Comparison of ENCODE assay signal across 21 mouse cellular contexts in the genomic region with DNA sequence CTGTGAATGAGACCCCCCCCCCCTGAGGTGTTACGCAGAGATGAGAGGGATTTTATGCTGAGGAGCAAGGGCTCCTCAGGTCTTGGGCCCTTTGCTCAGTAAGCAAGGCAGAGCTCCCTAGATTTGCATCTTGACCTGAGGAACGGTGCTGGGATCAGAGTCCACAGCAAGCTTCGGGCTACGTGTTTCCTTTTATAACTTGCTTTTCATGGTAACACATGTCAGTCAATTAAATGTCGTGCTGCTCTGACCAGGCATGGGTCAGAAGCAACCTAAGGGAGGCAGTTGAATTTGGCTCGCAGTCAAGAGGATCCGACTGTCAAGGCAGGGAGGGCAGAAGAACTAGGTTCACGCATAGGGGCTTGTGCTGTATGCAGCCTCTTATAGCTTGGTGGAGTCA. TPM values are rescaled to one million over a fixed set of nuclear protein-coding genes. Genes with fewer than 3 reads are reported as not detected.
DNase-seq lines count a peak whose midpoint lies in the region; ATAC-seq and TF ChIP-seq lines count a peak whose summit lies in the region.
"Had no signal": no experiment of that assay in that cellular context is flagged by ENCODE, and none has a peak within 500 bp of the region (broad histone marks: within the 10 kb centered on the region; RNA-seq: fewer than 3 reads in every experiment).

No protein-coding gene starts in this region.

- no peak for TF ChIP-seq EP300 in liver, postnatal 0 days (IDR thresholded peaks at IDR 0.05; ENCODE audit: low read depth)

- no peaks in the 10 kb centered on the region for H3K27me3 ChIP-seq in kidney, embryonic 15.5 days
- no peaks in the 10 kb centered on the region for H3K27me3 ChIP-seq in intestine, embryonic 16.5 days (replicated peaks; ENCODE audit: control insufficient read depth, insufficient read depth, low read length)
- H3K27me3 ChIP-seq in kidney, postnatal 0 days (ENCODE audit: insufficient read depth, low read length), result no peaks in the 10 kb centered on the region
- H3K27me3 ChIP-seq in heart, embryonic 12.5 days (replicated peaks), result no peaks in the 10 kb centered on the region
- no peaks in the 10 kb centered on the region for H3K27me3 ChIP-seq in liver, postnatal 0 days (ENCODE audit: insufficient read depth, low read length)
- H3K27me3 ChIP-seq: embryonic facial prominence, embryonic 13.5 days; forebrain, embryonic 12.5 days had no signal

- WGBS in kidney, embryonic 15.5 days, result 81% methylated on average over 8 of the region's 8 CpGs
- WGBS in intestine, embryonic 16.5 days, result 86% methylated on average over 8 of the region's 8 CpGs
- WGBS in kidney, postnatal 0 days, result 79% methylated on average over 8 of the region's 8 CpGs
- 84% methylated on average over 8 of the region's 8 CpGs for WGBS in heart, embryonic 12.5 days
- WGBS in liver, postnatal 0 days (ENCODE audit: insufficient replicate concordance), result 87% methylated on average over 8 of the region's 8 CpGs

- no peak overlapping the region for H3K4me2 ChIP-seq in kidney, embryonic 15.5 days
- H3K4me2 ChIP-seq in intestine, embryonic 16.5 days (ENCODE audit: low read depth, low read length), result no peak overlapping the region
- no peak overlapping the region for H3K4me2 ChIP-seq in kidney, postnatal 0 days (ENCODE audit: low read length)
- H3K4me2 ChIP-seq in heart, embryonic 12.5 days, result no peak overlapping the region
- no peak overlapping the region for H3K4me2 ChIP-seq in liver, postnatal 0 days (ENCODE audit: low read depth, low read length)
- H3K4me2 ChIP-seq: embryonic facial prominence, embryonic 13.5 days; forebrain, embryonic 12.5 days; heart, embryonic 11.5 days had no signal

- peaks cover 59% of the 10 kb centered on the region for H3K36me3 ChIP-seq in kidney, embryonic 15.5 days
- H3K36me3 ChIP-seq in intestine, embryonic 16.5 days (ENCODE audit: control insufficient read depth, insufficient read depth, low read length), result peaks cover 8% of the 10 kb centered on the region; the same call in 1 of the 2 replicates
- H3K36me3 ChIP-seq in kidney, postnatal 0 days (ENCODE audit: insufficient read depth, low read length), result peaks cover 38% of the 10 kb centered on the region
- peaks cover 50% of the 10 kb centered on the region for H3K36me3 ChIP-seq in heart, embryonic 12.5 days
- H3K36me3 ChIP-seq in liver, postnatal 0 days (replicated peaks; ENCODE audit: insufficient read depth, low read length), result peaks cover 28% of the 10 kb centered on the region

- H3K9ac ChIP-seq in kidney, embryonic 15.5 days, result no peak overlapping the region
- H3K9ac ChIP-seq in intestine, embryonic 16.5 days (ENCODE audit: low read depth, low read length), result no peak overlapping the region
- H3K9ac ChIP-seq in kidney, postnatal 0 days (ENCODE audit: low read depth, low read length), result no peak overlapping the region
- H3K9ac ChIP-seq in heart, embryonic 12.5 days, result no peak overlapping the region
- no peak overlapping the region for H3K9ac ChIP-seq in liver, postnatal 0 days (replicated peaks)
- H3K9ac ChIP-seq: embryonic facial prominence, embryonic 13.5 days; forebrain, embryonic 12.5 days had no signal

- DNase-seq in kidney, adult 8-10 months, result peak; percentile 44 to 54
- DNase-seq in kidney, postnatal 0 days (ENCODE audit: low spot score), result no peak
- peak; percentile 53 to 57 for DNase-seq in kidney, postnatal 36 days
- no peak for DNase-seq in cerebellum, adult 11 months
- DNase-seq in liver, postnatal 0 days, result no peak
- DNase-seq: adrenal gland, adult 8-10 months; cerebellum, adult 11-12 months; cerebellum, adult 9-11 months; cerebellum, postnatal 36 days; gastrocnemius, postnatal 14 days; heart, adult 2 months had no signal

- no peak overlapping the region for H3K4me3 ChIP-seq in kidney, embryonic 15.5 days (replicated peaks)
- no peak overlapping the region for H3K4me3 ChIP-seq in intestine, embryonic 16.5 days (ENCODE audit: low read length)
- no peak overlapping the region for H3K4me3 ChIP-seq in kidney, postnatal 0 days (replicated peaks; ENCODE audit: low read depth, low read length)
- H3K4me3 ChIP-seq in heart, embryonic 12.5 days, result no peak overlapping the region
- no peak overlapping the region for H3K4me3 ChIP-seq in liver, postnatal 0 days (ENCODE audit: low read depth, low read length)
- H3K4me3 ChIP-seq: embryonic facial prominence, embryonic 13.5 days; forebrain, embryonic 12.5 days; heart, adult 2 months; hindbrain, embryonic 10.5 days had no signal

- H3K27ac ChIP-seq in kidney, embryonic 15.5 days, result no peak overlapping the region
- no peak overlapping the region for H3K27ac ChIP-seq in intestine, embryonic 16.5 days (ENCODE audit: low read length)
- H3K27ac ChIP-seq in kidney, postnatal 0 days, result no peak overlapping the region
- H3K27ac ChIP-seq in heart, embryonic 12.5 days (ENCODE audit: poor library complexity, severe bottlenecking), result no peak overlapping the region
- no peak overlapping the region for H3K27ac ChIP-seq in liver, postnatal 0 days (ENCODE audit: low read depth)
- H3K27ac ChIP-seq: embryonic facial prominence, embryonic 13.5 days; forebrain, embryonic 12.5 days; heart, adult 2 months; hindbrain, embryonic 10.5 days had no signal

- H3K9me3 ChIP-seq in kidney, embryonic 15.5 days (replicated peaks), result no peaks in the 10 kb centered on the region
- no peaks in the 10 kb centered on the region for H3K9me3 ChIP-seq in intestine, embryonic 16.5 days (ENCODE audit: control insufficient read depth, low read length)
- H3K9me3 ChIP-seq in kidney, postnatal 0 days (replicated peaks; ENCODE audit: low read length), result no peaks in the 10 kb centered on the region
- H3K9me3 ChIP-seq in heart, embryonic 12.5 days (replicated peaks), result no peaks in the 10 kb centered on the region
- no peaks in the 10 kb centered on the region for H3K9me3 ChIP-seq in liver, postnatal 0 days (ENCODE audit: low read length)
- H3K9me3 ChIP-seq: embryonic facial prominence, embryonic 13.5 days; forebrain, embryonic 12.5 days; G1E; hindbrain, embryonic 10.5 days had no signal

- H3K4me1 ChIP-seq in kidney, embryonic 15.5 days, result no peaks in the 10 kb centered on the region
- H3K4me1 ChIP-seq in intestine, embryonic 16.5 days (ENCODE audit: control insufficient read depth, insufficient read depth, low read length), result no peaks in the 10 kb centered on the region
- H3K4me1 ChIP-seq in kidney, postnatal 0 days (replicated peaks; ENCODE audit: insufficient read depth, low read length), result no peaks in the 10 kb centered on the region
- H3K4me1 ChIP-seq in heart, embryonic 12.5 days (replicated peaks), result no peaks in the 10 kb centered on the region
- 0 out of 2 replicates have a peak, but pooled peaks cover 3% of the 10 kb centered on the region for H3K4me1 ChIP-seq in liver, postnatal 0 days (ENCODE audit: insufficient read depth)
- H3K4me1 ChIP-seq: embryonic facial prominence, embryonic 13.5 days; forebrain, embryonic 12.5 days had no signal

- no peak for TF ChIP-seq CTCF in kidney, postnatal 0 days (IDR thresholded peaks at IDR 0.05; ENCODE audit: low read depth)
- no peak for TF ChIP-seq CTCF in liver, postnatal 0 days (IDR thresholded peaks at IDR 0.05; ENCODE audit: low read depth)

- no peak for ATAC-seq in kidney, embryonic 15.5 days (replicated peaks; ENCODE audit: low FRiP score)
- peak; percentile 59 for ATAC-seq in intestine, embryonic 16.5 days
- ATAC-seq in kidney, postnatal 0 days (replicated peaks; ENCODE audit: low FRiP score, low read depth), result 0 out of 2 replicates have a peak, but pooled peaks have one; percentile 26
- ATAC-seq in heart, embryonic 12.5 days (ENCODE audit: insufficient number of reproducible peaks, low FRiP score), result no peak
- no peak for ATAC-seq in liver, postnatal 0 days
- ATAC-seq: CD4-positive, CD25-positive, alpha-beta regulatory T cell, adult 4 months; forebrain, embryonic 16.5 days had no signal

RNA-seq across cellular contexts. Expression of a gene that starts 53.9 kb away (rescaled TPM):
- polyA plus RNA-seq in kidney, embryonic 15.5 days (2015; fragmentation: Nextera tagmentation; extraction: Ambion mirVana), result 66.1 and 72.0 TPM in 2 replicates
- 85.8 and 95.4 TPM in 2 replicates for polyA plus RNA-seq in intestine, embryonic 16.5 days (2015; fragmentation: Nextera tagmentation; extraction: Ambion mirVana)
- polyA plus RNA-seq in kidney, postnatal 0 days (2015; fragmentation: Nextera tagmentation; extraction: Ambion mirVana), result 59.0 and 63.9 TPM in 2 replicates
- polyA plus RNA-seq in heart, embryonic 12.5 days (2016; fragmentation: Nextera tagmentation; extraction: Ambion mirVana), result 55.7 and 55.8 TPM in 2 replicates
- 19.3 and 20.5 TPM in 2 replicates for polyA plus RNA-seq in liver, postnatal 0 days (2015; fragmentation: Nextera tagmentation; extraction: Ambion mirVana)

Comparison
In these comparisons a context has a peak if more than half of its experiments do, and no peak if none do; other contexts are left out.
1. DNase-seq: peak in kidney, adult 8-10 months (2 of 2) and kidney, postnatal 36 days (2 of 2); none in kidney, postnatal 0 days (single experiment), cerebellum, adult 11 months (single experiment) and liver, postnatal 0 days (single experiment).
2. ATAC-seq: peak in intestine, embryonic 16.5 days (single experiment) and kidney, postnatal 0 days (single experiment); none in kidney, embryonic 15.5 days (single experiment), heart, embryonic 12.5 days (single experiment) and liver, postnatal 0 days (single experiment).